Mouse (Mus musculus): ENCODE measurements around the gene Cenpu.
"Not testable (repeated sequence)": the region's sequence is repeated elsewhere in the genome, so short reads cannot be mapped to it uniquely, and the experiment has no call there.

Gene Cenpu

DNA sequence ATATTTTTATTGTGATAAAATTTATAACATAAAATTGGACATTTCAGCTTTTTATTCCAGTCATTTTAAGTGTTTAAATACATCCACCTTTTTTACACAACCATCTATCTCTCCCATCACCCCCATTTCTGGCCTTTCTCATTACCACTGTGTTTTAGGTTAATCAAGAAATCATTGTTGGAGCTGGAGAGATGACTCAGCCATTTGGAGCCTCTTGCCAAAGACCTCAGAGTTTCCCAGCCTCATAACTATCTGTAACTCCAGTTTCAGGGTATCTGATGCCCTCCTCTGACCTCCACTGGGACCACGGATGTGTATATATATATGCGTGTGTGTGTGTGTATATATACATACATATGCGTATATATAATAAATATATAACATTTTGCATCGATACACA lies 799 bp upstream of the Cenpu start:
- DNase-seq = no peak

DNA sequence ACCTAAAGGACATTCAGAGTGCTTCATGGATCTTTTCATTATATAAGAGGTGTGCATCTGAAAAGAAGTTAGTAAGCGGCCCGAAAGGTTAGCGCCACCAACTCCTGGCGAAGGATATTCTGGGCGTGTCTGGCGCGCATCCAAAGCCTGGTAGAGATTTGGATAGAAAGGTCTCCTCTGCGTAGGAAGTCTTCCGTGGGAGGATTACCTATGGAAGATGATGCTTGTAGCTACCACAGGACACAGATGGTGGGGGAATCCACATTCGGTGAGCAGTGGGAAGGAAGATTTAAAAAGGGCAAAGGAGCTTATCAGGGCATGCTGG lies 575 bp downstream of the Cenpu start:
- DNase-seq = no peak

DNA sequence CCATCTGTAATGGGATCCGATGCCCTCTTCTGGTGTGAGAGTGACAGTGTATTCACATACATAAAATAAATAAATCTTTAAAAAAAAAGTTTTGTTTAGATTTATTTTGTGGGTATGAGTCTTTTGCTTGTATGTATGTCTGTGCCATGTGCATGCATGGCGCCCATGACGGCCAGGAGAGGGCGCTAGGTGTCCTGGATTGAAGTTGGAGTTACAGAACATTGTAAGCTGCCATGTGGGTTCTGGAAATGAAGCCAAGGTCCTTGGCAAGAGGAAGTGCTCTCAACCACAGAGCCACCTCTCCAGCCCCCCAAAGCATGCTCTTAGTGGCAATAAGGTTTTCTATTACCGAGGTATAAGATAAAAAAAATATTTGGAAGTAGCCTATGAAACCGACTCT lies 7.6 kb downstream of the Cenpu start:
- peak; percentile 71 for DNase-seq

DNA sequence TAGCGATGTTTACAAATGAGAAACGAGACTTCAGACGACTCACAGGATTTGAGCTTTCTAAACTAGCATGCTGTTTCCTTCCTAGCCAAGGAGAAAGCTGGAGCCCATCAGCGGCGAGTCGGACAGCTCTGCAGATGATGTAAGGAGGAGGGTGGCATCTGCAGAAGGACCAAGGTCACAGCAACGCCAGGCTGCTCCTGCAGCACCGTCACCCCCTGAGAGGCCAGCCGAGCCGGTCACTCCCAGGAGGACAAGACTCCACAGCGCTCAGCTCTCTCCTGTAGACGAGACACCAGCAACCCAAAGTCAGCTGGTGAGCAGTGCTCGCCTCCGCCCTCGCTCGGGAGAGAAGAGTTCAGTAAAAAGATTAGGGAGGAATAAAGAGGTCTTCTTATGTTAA lies 10.5 kb downstream of the Cenpu start:
- DNase-seq = no peak

DNA sequence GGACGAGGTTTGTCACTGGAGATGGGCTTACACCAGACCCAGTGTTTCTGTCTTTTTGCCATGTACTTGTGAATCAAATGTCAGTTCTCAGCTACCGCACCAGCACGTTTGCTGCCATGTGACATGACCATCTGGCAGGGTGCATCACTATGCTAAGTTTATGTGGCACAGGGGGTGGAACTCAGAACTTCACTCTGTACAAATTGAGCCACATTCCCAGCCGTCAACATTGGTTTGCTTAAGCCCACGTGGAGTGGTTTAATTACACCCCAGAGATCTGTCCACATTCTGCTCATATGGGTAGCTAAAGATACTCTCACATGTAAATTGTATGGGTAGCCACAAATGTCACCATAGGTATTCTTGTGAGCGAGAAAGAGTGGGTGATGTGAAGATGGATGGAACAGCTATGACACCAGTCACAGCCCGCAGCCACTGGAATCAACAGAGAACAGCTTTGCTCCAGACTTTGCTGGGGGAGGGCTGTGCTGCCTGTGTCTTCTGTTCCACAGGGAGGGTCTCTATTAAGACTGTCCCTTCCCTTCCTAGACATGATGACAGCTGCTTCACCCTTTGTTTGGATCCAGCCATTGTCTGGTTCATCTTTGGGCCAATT lies 15.2 kb downstream of the Cenpu start:
- no peak for DNase-seq

DNA sequence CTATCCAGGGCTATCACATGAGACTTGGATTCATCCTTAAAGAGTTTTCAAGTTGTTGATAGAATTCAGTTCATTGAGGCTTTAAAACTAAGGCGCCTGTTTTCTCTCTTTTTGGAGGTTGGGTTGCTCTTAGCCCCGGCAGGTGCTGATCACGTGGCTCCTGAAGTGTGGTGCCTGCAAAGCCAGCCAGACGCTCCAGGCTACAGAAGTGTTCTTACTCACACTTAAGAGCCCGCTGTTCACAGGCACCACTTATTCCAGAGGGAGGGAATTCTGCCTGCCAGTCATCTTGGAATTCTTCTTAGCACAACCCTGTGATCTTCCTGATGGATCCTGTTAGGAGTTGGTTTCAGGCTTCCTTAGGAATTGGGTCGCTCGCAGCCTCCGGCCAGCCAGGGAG lies 16.1 kb downstream of the Cenpu start:
- DNase-seq = no peak

DNA sequence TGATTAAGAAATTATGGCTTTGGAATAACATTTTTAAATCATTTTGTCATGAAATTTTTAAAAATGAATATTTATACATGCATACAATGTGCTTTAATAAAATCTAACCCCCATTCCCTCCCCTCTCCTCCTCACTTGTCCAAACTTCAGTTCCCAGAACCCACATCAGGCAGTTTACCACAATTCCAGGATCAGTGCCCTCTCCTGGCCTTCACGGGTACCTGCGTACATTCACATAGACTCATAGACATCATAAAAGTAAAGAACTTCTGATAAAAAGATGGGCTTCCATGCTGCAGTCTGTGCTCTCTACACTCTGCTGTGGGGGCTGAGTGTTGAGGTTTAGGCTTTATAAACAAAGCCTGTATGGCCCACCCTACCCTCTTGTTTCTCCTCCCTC lies 17.1 kb downstream of the Cenpu start:
- no peak for DNase-seq

DNA sequence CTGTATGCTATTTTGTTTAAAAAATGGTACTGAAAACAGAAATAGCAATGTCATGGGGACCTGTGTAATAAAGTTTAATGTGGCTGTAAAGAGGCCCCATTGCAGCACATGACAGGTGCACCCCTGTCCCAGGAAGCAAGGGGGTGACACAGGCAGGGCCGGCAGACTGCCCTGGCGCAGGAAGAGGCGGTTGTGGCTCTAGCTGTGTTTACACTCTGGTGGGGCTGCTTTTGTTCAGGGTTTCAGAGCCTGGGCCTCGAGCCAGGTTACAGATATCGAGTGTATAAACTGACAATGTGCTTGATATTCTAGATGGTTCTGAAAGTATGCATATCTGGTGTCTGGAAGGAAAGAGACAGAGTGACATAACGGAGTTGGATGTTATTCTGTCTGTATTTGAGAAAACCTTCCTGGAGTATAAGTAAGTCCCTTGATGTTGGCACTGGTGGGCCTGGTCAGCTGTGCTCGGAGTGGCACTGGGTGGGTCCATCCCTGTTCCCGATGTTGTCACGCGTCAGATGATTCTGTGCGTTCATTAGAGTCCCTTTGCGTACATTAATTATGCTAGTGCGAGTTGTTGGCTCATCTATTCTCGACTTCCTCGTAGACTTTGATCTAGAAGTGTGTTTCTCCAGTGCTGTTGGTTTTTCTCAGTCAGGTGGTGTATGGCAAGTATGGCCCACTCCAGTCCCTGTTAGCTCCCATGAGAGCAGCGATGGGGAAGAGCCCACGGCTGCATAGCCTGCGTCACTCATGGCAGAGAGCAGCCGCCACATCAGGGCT lies 18.0 kb downstream of the Cenpu start:
- DNase-seq = peak; percentile 23

DNA sequence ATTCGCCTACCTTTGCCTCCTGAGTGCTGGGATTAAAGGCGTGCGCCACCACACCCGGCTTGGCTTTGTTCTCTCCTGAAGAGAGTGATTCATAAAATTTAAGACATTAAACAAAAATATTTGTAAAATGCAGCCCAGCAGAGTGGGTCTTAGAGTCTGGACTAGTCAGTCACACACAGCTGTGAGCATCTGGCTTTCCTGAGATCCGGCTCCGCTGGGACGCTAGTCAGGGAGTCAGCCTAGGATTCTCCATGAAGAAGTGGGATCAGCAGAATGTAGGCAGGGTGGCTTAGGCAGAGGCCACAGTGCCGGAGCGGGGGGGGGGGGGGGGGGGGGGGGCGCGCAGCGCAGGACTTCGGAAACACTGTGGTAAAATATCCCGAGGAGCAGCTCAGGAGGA lies 18.8 kb downstream of the Cenpu start:
- DNase-seq = no peak

DNA sequence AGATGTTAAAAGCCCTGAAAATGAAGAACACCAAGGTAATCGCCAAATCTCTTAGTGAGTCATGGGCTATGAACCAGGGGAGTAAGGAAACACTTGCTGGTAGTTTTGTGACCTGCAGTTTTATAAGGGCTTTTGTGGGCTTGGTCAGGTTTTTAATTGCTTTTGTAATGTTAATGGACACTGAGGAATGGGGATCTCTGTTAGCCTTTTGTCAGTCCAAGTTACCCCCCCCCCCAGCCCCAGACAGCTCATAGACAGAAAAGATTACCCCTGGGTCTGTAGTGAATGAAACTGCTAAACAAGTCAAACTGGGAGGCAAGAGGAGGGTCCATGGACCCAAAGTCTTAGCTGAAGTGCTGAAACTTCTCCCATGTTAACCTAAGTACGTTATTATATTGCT lies 21.6 kb downstream of the Cenpu start:
- DNase-seq = no peak

DNA sequence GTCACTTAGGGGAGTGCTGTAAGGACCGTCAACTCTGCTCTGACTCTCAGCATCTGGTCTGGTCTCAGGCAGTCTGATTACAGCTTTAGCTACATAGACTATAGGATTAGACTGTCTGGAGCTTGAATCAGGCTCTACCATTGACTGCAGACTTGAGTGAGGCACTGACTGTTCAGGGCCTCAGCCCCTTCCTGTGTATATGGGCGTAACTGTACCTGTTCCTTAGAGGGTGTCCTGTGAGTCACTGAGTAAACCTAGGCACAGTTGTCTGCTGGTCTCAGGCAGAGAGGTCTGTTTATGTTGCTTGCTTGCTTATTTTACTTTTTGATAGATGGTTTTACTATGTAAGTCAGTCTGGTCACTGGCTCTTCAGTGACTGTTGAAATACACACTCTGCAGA lies 22.1 kb downstream of the Cenpu start:
- DNase-seq = no peak

DNA sequence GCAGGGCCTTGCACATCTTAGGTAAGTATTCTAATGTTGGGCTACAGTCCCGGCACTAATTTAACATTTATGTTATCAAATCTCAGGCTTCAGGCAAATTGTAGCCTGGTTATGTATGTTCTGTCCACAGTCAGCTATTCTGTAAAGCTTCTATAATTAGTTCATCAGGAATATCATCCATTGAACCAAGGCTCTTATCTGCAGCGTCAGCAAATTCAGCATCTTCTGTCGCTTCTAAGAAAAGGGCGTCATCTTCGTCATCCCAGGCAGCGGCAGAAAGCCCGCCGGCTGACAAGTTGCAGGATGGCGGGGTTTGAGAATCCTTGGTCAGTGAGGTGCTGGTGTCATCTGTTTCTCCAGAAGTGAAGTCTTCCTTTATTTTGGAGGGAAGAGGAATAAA lies 27.0 kb downstream of the Cenpu start:
- DNase-seq = no peak

DNA sequence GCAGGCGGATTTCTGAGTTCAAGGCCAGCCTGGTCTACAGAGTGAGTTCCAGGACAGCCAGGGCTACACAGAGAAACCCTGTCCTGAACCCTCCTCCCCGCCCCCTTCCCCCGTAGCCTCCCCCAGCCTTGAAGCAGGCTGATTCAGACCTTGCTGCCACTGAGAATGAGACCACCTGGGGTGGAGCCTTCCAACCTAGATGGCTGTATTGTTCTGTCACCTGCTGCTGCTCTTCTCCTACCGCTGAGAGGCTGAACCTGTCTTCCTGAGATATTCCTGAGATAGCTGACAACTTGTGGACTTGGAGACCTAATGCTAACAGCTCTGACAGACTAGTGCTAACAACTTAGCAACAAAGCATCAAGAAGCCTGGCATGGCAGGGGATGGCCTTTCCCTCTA lies 32.5 kb downstream of the Cenpu start:
- not testable (repeated sequence) for DNase-seq

DNA sequence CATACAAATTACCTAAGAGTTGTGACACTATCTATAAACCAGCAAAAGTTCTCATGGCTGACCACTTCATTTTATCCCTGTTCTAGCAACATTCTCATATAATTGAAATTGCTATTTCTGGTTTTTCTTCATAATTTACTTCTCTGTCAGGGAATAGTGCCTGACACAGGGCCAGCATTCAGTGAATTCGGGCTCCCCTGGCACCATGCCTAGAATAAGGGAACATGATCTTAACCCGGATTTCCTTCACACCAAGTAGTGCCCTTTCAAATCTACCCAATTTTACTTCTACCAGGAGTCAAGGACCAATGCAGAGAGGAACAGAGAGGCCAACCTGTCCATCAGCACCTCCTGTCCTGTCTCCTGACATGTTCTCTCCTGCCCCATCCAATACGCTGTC lies 33.7 kb downstream of the Cenpu start:
- DNase-seq = no peak

DNA sequence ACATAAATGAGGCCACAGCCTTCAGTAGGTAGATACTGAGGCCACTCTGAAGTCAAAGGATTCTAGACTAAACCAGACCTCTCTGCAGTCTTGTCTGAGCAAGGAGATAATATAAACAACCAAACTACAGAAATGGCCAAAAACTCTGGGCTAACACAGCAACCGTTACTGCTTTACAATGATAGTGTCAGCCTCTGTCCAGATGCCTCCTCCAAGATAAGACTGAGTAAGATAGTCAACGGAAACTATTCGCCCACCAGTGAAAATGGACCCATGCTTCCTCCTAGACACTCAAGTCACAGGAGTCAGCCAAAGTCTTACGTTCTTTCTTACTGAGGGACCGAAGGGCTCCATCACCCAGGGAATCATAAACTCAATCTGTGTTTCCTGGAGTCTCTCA lies 36.1 kb downstream of the Cenpu start:
- no peak for DNase-seq

DNA sequence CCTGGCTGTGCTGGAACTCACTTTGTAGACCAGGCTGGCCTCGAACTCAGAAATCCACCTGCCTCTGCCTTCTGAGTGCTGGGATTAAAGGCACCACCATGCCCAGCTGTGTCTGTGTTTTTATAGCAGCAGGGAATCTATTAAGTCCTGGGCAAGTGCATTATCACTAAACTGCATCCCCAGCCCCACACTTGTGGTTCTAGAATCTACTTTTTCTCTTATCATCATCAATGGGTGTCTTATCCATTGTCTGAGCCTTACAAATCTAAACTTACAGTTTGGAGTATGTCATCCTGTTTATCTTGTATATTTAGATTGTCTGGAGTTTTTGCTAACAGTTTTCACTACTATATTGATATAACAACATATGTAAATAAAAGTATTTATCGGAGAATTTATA lies 36.8 kb downstream of the Cenpu start:
- DNase-seq = no peak

DNA sequence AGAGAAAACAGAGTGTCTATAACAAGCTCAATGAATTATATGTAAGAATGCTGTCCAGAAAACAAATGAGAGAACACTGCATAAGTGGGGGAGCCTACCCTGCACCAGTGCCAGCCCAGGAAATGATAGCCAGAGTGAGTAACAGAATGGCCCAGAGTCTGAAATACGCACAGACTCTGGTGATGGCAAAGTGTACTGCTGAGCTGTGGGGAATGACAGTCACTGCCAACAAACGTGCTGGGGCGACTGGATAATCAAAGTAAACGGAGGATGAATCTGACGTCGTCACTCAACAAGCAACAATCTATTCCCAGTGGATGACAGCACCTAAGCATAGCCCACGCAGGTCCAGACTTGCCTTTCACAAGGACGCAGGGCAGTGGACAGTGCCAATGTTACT lies 41.2 kb downstream of the Cenpu start:
- DNase-seq = no peak

DNA sequence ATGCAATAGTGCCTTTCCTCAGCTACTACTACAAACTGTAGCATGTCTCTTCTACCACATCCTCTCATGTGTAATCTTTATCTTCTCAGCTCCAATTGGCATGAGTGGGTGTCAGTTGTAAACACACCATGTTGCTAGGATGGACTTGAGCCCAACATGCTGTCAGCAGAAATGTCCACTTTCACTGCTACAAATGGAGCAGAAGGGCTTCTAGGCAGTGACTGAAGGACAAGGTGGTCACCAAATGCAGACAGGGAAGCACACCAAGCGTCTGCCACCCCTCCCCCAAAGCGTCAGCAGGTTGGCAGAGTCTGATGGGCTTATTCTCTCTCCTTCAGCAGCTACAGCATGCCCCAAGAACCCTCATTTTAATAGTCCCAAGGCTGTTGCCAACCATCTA lies 41.9 kb downstream of the Cenpu start:
- DNase-seq = no peak

DNA sequence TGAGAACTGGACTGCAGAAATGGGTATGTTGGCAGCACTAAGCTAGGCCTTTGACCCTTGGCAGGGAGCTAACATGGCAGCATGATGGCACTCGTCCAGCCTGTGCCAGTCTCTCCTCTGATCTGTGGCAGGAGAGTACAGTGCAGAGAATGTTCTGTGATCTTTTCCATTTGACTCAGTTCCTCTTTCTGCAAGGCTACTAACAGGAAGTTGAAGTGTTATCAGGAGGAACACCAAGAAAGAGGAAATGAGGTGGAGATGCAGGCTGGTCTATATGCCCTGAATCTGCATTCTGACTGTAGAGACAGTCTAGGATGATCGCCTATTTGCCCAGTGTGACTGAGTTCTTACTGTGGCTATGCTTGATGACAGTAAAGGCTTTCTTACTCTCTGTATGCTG lies 43.8 kb downstream of the Cenpu start:
- no peak for DNase-seq

DNA sequence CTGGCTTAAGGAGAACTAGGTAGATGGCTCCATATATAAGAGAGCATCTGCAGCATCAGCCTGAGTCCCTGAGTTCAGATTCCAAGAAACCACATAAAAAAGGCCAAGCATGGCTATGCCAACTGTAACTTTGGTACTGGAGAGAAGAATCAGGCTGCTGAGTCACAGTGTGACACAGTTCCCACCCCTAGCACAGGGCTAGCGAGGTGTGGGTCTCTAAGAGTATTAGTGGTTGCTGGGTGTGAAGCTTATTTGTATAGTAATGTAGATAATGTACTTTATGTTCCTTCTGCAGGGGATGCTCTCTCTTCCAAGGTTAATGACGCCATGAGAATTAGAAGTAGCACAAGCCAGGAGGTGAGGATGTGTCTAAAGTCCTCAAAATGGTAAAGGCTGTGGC lies 44.7 kb downstream of the Cenpu start:
- no peak for DNase-seq

DNA sequence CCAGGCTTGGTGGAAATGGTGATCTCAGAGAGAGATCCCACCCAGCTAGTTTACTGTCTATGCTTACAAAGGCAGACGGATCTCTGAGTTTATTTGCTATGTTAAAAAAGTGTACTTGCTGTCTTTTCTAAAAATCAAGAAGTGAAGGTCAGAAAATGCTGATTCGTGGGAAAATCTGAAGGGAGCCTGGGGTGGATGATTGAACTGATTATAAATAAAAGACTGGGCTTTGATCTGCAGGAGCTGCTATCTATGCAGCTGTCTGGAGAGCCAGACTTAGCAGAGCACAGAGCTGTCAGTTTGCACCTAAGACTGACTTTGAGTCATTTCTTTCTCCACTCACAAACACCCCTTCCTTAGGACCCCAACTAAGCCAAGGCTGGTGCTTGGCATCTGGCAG lies 45.6 kb downstream of the Cenpu start:
- no peak for DNase-seq

DNA sequence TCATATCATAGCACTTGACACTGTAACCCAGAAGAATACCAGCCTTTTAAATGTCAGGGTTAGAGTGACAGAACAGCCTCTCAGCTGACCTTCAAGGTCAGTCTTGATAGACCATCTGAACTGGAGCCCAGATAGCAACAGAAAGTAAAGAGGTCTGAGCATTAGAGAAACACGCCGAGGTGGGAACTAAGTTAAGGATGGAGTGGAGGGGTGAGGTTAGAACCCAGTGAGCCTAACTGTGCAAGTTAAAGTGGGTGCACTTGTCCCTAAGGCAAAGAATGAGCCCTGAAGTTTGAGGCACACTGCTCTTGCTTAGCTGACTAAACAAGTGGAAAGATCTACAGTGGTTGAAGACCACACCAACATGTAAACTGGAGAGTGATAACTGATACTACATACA lies 46.3 kb downstream of the Cenpu start:
- DNase-seq = no peak

DNA sequence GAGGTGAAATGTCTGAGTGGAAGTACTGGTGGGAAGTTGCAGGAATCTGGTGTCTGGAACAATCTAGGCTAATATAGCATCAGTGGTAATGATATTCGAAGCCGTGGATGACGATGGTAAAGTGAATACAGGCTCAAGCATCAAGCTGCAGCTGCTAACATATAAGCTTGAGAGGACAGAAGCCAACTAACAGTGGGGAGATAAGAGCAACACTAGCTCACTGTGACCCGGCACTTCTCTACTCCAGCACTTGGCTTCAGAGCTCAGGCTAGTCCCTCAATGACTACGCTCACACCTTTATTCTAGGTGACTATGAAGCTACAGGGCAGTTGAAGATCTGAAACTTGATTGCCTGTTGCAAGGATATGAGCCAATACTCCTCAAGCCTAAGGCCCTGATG lies 46.9 kb downstream of the Cenpu start:
- no peak for DNase-seq

DNA sequence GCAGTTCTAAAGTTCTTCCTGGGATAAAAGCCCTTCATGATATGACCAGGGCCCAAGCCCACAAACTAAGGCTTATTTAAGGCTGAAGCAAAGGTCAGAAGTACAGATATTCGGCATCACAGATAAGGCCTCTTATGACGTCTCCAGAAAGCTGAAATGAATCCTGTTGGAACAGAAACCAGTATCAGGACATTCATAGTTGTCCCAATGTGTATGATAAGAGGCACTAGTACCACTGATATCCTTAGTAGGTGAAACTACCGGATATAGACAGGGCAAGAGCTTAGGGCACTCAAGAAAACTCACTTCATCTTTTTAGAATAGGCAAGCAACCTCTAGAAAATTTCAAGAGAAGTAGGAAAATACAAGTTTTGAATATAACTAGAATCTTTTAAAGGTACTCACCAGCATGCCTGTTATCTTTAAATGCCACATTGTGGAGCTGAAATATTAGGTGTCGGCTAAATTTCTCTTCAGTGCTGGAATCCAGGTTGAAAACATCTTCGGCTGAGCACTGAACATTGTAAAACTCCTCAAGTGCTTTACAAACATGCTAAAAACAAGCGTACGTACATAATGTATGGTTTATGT lies 47.6 kb downstream of the Cenpu start:
- DNase-seq = no peak

All from thymus, postnatal 4 days (tissue).